Mouse (Mus musculus): Measurements from ENCODE around the gene Farp1.

DNA sequence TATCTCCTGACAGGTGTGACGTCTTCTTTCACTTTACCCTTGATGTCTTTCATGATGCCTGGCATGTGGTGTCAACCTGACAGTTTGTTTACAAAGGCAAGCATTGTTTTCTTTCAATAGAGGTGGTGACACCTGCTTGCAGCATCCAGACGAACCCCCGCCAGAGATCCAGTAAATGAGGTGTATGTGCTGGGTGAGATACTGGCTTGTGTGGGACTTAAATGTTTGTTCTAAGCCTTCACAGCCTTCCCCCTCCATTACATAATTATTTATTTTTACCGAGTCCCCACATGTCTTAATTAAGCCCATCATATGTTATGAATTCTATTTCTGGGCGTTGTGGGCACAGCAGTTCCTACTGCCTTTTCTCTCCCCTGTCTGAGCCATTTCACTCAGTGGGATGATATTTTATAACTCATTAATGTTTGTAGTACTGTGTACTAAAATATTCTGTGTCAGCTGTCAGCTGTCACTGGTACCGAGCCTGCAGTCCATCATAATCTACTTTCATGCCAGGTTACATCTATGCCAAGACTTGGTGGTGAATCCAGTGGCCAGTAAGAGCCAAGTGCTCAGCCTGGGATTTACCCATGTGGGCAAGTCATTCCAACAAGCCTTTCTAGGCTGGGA, 130.5 kb downstream of the Farp1 start:
- no peak for TF ChIP-seq POLR2A (IDR thresholded peaks at IDR 0.05; ENCODE audit: insufficient read depth, low read depth, low read length)
- TF ChIP-seq EP300 (IDR thresholded peaks at IDR 0.05; ENCODE audit: insufficient read depth, low read depth, low read length), result no peak
- no peak for TF ChIP-seq CTCF (IDR thresholded peaks at IDR 0.05)

Measured in heart, adult 2 months (tissue).